Mouse (Mus musculus) MEL (cell line): ENCODE measurements around the gene Fam217b.

ENCODE experiments used
- CTCF ChIP-seq, 3 experiments: IDR thresholded peaks in 2 of 3; conservative IDR thresholded peaks in 1 of 3; 2 replicates each; pipeline ENCODE4 v1.5.1; 2011 to 2012; ENCODE audit warnings: low read length in 3 of 3, low read depth in 2 of 3, mild to moderate bottlenecking in 2 of 3, improper control_type of control experiment in 1 of 3, inconsistent platforms in 1 of 3, mixed read lengths in 1 of 3, moderate library complexity in 1 of 3; ENCODE audit not compliant: control insufficient read depth in 1 of 3, insufficient read depth in 1 of 3, poor library complexity in 1 of 3, severe bottlenecking in 1 of 3
- E2F4 ChIP-seq: IDR thresholded peaks from 2 replicates; pipeline ENCODE4 v1.6.1; 2011; ENCODE audit warnings: low read depth, low read length, improper control_type of control experiment, borderline replicate concordance
- EP300 ChIP-seq, 2 experiments: IDR thresholded peaks; 2 replicates each; pipeline ENCODE4 v1.6.1; 2011; ENCODE audit warnings: improper control_type of control experiment in 2 of 2, low read length in 2 of 2, low read depth in 1 of 2, mild to moderate bottlenecking in 1 of 2
- NELFE ChIP-seq: IDR thresholded peaks from 2 replicates; pipeline ENCODE4 v1.6.1; 2011; ENCODE audit warnings: low read depth, low read length, improper control_type of control experiment
- POLR2A ChIP-seq, 2 experiments: IDR thresholded peaks; 2 replicates each; pipeline ENCODE4 v1.6.1; 2011 to 2012; ENCODE audit warnings: low read length in 2 of 2, mild to moderate bottlenecking in 2 of 2, control low read depth in 1 of 2, improper control_type of control experiment in 1 of 2, low read depth in 1 of 2, moderate library complexity in 1 of 2; ENCODE audit not compliant: control insufficient read depth in 1 of 2, insufficient read depth in 1 of 2, poor library complexity in 1 of 2
- TCF12 ChIP-seq: IDR thresholded peaks from 2 replicates; pipeline ENCODE4 v1.6.1; 2014; ENCODE audit warnings: low read depth, mild to moderate bottlenecking, inconsistent platforms, low read length, improper control_type of control experiment, moderate library complexity
- USF1 ChIP-seq: IDR thresholded peaks from 2 replicates; pipeline ENCODE4 v1.6.1; 2014; ENCODE audit warnings: low read depth, mild to moderate bottlenecking, inconsistent platforms, low read length, improper control_type of control experiment, moderate library complexity
- ZC3H11A ChIP-seq: IDR thresholded peaks from 2 replicates; pipeline ENCODE4 v1.6.1; 2012; ENCODE audit warnings: low read depth, mild to moderate bottlenecking, inconsistent platforms, low read length, improper control_type of control experiment

DNA sequence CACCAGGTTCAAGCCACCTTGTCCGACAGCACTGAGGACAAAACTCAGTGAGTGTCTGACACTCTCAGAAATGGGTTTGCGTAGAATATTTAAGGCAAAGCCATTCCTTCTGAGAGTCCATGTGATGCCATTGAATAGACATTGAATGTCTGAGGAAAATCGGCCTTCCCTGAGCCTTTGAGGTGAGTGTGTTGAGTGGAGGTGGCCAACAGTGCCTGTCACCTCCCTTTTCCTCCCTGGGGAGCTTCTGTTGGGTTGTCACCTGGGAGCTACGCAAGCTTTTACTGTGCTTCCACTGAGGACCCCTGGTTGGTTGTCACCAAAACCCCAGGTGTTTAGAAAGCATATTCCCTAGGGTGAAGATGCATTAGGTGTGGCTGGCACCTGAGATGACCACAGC, 14.4 kb downstream of the Fam217b start:
- TF ChIP-seq USF1 (no peak), E2F4 (no peak), POLR2A (IDR thresholded peaks at IDR 0.05; ENCODE audit: control insufficient read depth in 1 of 2, insufficient read depth in 1 of 2, low read depth in 1 of 2, low read length in 2 of 2, poor library complexity in 1 of 2) (no peak), NELFE (no peak), ZC3H11A (no peak), EP300 (IDR thresholded peaks at IDR 0.05; ENCODE audit: low read depth in 1 of 2, low read length in 2 of 2) (no peak), TCF12 (no peak), CTCF (IDR thresholded peaks at IDR 0.05 in 2 of 3, conservative IDR thresholded peaks at IDR 0.05 in 1 of 3; ENCODE audit: control insufficient read depth in 1 of 3, insufficient read depth in 1 of 3, low read depth in 2 of 3, low read length in 3 of 3, poor library complexity in 1 of 3, severe bottlenecking in 1 of 3) (no peak)
